Mouse (Mus musculus) bone marrow, adult 2 months (tissue): ENCODE data around the gene Ttc7.

Source experiments
- CTCF ChIP-seq: fragments of 200-500 bp; IDR thresholded peaks from 2 replicates; pipeline ENCODE4 v1.5.1; 2011; ENCODE audit warnings: low read length, control low read depth; ENCODE audit not compliant: control insufficient read depth, insufficient read depth
- POLR2A ChIP-seq: fragments of 200-500 bp; IDR thresholded peaks from 2 replicates; pipeline ENCODE4 v1.6.1; 2011; ENCODE audit warnings: low read depth, mild to moderate bottlenecking, control low read depth, low read length, borderline replicate concordance; ENCODE audit not compliant: control insufficient read depth

DNA sequence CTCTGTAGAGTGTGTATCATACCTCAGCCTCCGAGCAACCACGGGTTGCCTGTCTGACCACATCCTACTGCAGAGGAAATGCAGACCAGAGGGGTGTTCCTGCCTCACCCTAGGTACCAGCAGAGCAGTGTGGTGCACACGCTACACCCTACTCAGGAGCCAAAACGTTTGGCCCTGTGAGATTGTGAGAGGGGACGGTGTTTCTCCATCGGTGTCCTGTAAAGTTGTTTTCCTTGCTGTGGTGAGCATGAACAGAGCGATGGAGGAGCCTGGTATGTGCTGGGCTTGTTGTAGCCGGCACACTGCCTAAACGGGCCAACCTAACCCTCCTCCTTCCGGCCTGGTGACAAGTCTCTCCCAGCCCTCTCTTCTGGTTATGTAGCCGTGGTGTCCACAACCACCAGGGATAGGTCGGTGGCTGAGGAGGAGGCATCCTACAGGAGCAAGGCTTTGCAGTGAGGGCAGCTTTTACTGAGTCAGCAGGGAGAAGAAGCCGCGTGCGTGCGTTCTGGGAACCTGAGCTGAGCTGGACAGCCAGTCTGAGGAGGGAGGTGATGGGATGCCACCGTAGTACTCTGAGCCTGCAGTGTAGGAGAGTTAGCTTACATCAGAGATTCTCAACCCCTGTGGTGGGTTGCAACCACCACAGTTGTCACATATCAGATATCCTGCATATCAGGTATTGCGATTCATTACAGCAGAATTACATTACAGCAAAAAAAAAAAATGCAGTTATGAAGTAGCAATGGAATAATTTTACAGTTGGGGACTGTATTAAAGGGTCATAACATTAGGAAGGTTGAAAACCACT, 62.0 kb downstream of the Ttc7 start:
- no peak for TF ChIP-seq POLR2A
- TF ChIP-seq CTCF: no peak
